Mouse (Mus musculus): ENCODE data around the gene Dll4.

DNA sequence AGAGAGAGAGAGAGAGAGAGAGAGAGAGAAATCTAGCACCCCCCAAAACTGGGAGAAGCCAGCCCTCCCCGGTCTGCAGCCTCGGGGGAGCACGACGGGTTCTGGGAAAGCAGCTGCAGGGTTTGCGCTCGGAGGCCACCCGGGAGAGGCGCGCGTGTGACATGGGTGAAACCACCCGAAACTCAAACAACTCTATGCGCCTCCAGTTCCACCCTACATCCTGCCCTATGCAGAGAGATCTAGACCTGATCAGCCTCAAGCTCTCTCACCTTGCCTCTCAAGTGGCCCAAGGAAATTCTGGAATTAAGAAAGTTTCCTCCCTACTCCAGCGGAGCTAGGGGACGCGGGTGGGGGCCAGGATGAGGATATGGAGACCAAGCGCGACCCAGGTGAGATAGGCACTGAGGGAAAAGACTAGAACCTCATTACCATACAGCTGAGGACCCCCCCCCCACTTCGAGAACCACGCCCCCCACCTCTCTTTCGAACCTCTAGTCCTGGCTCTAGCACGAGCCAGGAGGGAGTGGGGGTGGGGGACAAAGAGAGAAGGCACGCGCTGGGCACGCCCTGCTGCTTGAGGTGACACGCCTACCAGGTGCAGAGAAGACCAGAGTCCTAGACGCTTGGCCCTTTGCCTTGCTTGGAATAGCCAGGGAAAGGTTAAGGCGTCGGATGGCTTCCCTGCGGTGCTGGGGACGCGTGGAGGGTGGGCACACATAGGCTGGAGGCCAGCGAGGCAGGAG is 837 bp upstream of the Dll4 start:
- no peak for TF ChIP-seq POLR2A (IDR thresholded peaks at IDR 0.05; ENCODE audit: borderline replicate concordance, insufficient read depth, low read length)
- TF ChIP-seq CTCF (IDR thresholded peaks at IDR 0.05; ENCODE audit: borderline replicate concordance, insufficient read depth, low read depth, low read length) = no peak
